Mouse (Mus musculus): Measurements from ENCODE around the gene Spaca4. TPM values are rescaled to one million over a fixed set of nuclear protein-coding genes. Genes with fewer than 3 reads are reported as not detected.

Gene Spaca4
- polyA plus RNA-seq, 1 experiment from 2014 or later: not detected

DNA sequence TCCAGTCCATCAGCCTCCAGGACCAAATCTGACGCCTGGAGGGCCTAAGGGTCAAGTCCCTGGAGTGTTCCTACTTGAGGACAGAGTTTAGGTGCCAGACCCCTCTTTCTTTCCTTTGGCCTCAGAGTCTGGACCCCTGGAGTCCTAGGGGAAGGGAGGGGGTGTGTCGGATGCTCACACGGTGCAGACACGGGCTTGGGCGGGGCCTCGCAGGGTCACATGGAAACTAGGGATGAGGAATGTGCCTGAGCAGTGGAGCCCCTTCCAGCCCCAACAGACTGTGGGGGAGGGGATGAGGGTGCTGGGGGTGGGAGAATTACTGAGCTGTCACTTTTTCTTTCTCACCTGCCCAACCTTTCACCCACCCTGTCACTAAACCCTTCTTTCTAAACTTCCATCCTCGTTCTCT is 19.7 kb downstream of the Spaca4 start:
- H3K27ac ChIP-seq (replicated peaks in 1 of 2; ENCODE audit: control insufficient read depth in 1 of 2, insufficient read depth in 1 of 2, low read depth in 2 of 2, low read length in 2 of 2): peak overlapping the region; percentile 70 to 93
- peak; percentile 22; the same call in 1 of the 2 replicates for ATAC-seq (ENCODE audit: insufficient number of reproducible peaks, insufficient read depth, low FRiP score, low read depth)
- H3K36me3 ChIP-seq (ENCODE audit: control insufficient read depth, insufficient read depth, low read length): peaks cover 14% of the 10 kb centered on the region
- peaks cover 26 to 41% of the 10 kb centered on the region in 2 experiments for H3K4me1 ChIP-seq (ENCODE audit: control insufficient read depth in 2 of 2, insufficient read depth in 2 of 2, low read length in 2 of 2)
- WGBS: 0% methylated on average over 7 of the region's 7 CpGs
- peak overlapping the region; percentile 93 for H3K9ac ChIP-seq (ENCODE audit: low read length)
- H3K4me3 ChIP-seq (ENCODE audit: control insufficient read depth in 1 of 2, insufficient read depth in 1 of 2, low read depth in 1 of 2, low read length in 2 of 2): peak overlapping the region; percentile 66 to 74
- peak overlapping the region; percentile 96 for H3K4me2 ChIP-seq (ENCODE audit: low read length)
- no peaks in the 10 kb centered on the region for H3K27me3 ChIP-seq (ENCODE audit: control insufficient read depth, insufficient read depth, low read length)
- no peaks in the 10 kb centered on the region for H3K9me3 ChIP-seq (ENCODE audit: control insufficient read depth, low read length)

- peak overlapping the region; percentile 93 for H3K9ac ChIP-seq (ENCODE audit: low read length)
- H3K27ac ChIP-seq (replicated peaks in 1 of 2; ENCODE audit: control insufficient read depth in 1 of 2, insufficient read depth in 1 of 2, low read depth in 2 of 2, low read length in 2 of 2): peak overlapping the region; percentile 70 to 93
- H3K36me3 ChIP-seq (ENCODE audit: control insufficient read depth, insufficient read depth, low read length): peaks cover 9% of the 10 kb centered on the region
- H3K9me3 ChIP-seq (ENCODE audit: control insufficient read depth, low read length): no peaks in the 10 kb centered on the region
- peak overlapping the region; percentile 66 to 74 for H3K4me3 ChIP-seq (ENCODE audit: control insufficient read depth in 1 of 2, insufficient read depth in 1 of 2, low read depth in 1 of 2, low read length in 2 of 2)
- under 1% methylated on average over 21 of the region's 21 CpGs for WGBS
- peaks cover 1% of the 10 kb centered on the region for H3K27me3 ChIP-seq (ENCODE audit: control insufficient read depth, insufficient read depth, low read length)
- no peak for ATAC-seq (ENCODE audit: insufficient number of reproducible peaks, insufficient read depth, low FRiP score, low read depth)
- peaks cover 28 to 43% of the 10 kb centered on the region in 2 experiments for H3K4me1 ChIP-seq (ENCODE audit: control insufficient read depth in 2 of 2, insufficient read depth in 2 of 2, low read length in 2 of 2)
- peak overlapping the region; percentile 96 for H3K4me2 ChIP-seq (ENCODE audit: low read length)
These were observed 20.2 kb downstream of the Spaca4 start for GRCm38 (mm10) chr7:45705443-45705864.

DNA sequence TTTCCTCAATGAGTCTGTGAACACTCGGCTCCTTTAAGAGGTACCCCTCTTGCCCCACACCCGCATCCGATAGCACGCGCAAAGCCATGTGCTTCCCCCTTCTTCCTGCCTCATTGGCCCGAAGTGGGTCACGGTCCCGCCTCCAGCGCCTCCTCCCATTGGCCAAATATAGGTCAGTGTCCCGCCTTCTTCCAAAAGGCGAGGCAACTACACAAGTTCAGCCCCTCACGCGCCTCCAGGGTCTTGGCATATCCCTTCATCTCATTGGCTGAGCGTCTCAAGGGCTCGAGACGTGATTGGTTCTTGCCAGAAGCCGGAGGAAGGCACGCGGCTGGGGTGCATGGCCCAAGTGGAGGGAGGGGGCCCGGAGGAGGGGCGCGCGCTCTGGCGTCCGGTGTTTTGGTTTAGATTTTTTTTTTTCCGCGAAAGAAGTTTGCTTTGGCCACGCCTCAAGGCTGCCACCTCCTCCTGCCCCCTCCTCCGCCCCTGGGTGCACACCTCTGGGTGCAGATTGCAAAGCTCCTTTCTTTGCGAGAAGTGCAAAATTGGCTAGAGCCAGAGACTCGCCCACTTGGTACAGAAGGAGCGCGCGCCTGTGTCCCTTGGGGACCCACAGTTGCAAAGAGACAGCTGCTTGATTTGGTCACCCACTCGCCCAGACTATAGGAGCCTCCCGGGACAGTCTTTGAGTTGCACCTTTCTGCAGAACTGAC is 20.7 kb downstream of the Spaca4 start, which contains the start of gene Dbp:
TSS of gene Dbp (plus strand) at position 359 of the 713 bp plus-strand sequence.
- ATAC-seq (ENCODE audit: insufficient number of reproducible peaks, insufficient read depth, low FRiP score, low read depth): peak; percentile 86
- H3K9ac ChIP-seq (ENCODE audit: low read length): peak within 1 kb of the TSS; percentile 93

GRCm38 (mm10) chr7:45704046-45704559 is 21.5 kb downstream of the Spaca4 start:
- peaks cover 28 to 54% of the 10 kb centered on the region in 2 experiments for H3K4me1 ChIP-seq (ENCODE audit: control insufficient read depth in 2 of 2, insufficient read depth in 2 of 2, low read length in 2 of 2)
- H3K9ac ChIP-seq (ENCODE audit: low read length): peak overlapping the region; percentile 67
- no peaks in the 10 kb centered on the region for H3K36me3 ChIP-seq (ENCODE audit: control insufficient read depth, insufficient read depth, low read length)
- H3K27ac ChIP-seq (replicated peaks in 1 of 2; ENCODE audit: control insufficient read depth in 1 of 2, insufficient read depth in 1 of 2, low read depth in 2 of 2, low read length in 2 of 2): peak overlapping the region; percentile 89 to 90
- ATAC-seq (ENCODE audit: insufficient number of reproducible peaks, insufficient read depth, low FRiP score, low read depth): peak; percentile 27; the same call in 1 of the 2 replicates
- peak overlapping the region; percentile 58 to 74 for H3K4me3 ChIP-seq (ENCODE audit: control insufficient read depth in 1 of 2, insufficient read depth in 1 of 2, low read depth in 1 of 2, low read length in 2 of 2)
- no peaks in the 10 kb centered on the region for H3K9me3 ChIP-seq (ENCODE audit: control insufficient read depth, low read length)
- peak overlapping the region; percentile 96 for H3K4me2 ChIP-seq (ENCODE audit: low read length)
- peaks cover 14% of the 10 kb centered on the region for H3K27me3 ChIP-seq (ENCODE audit: control insufficient read depth, insufficient read depth, low read length)
- 1% methylated on average over 13 of the region's 13 CpGs for WGBS

More for the DNA sequence above, 20.7 kb downstream of the Spaca4 start, which contains the start of gene Dbp:
- Histone ChIP-seq H3K27me3 (ENCODE audit: control insufficient read depth, insufficient read depth, low read length) (peaks cover 7% of the 10 kb centered on the region), H3K27ac (replicated peaks in 1 of 2; ENCODE audit: control insufficient read depth in 1 of 2, insufficient read depth in 1 of 2, low read depth in 2 of 2, low read length in 2 of 2) (peak within 1 kb of the TSS; percentile 89 to 93), H3K4me3 (ENCODE audit: control insufficient read depth in 1 of 2, insufficient read depth in 1 of 2, low read depth in 1 of 2, low read length in 2 of 2) (peak within 1 kb of the TSS; percentile 66 to 74), H3K4me1 (ENCODE audit: control insufficient read depth in 2 of 2, insufficient read depth in 2 of 2, low read length in 2 of 2) (peaks cover 28 to 49% of the 10 kb centered on the region in 2 experiments), H3K4me2 (ENCODE audit: low read length) (peak within 1 kb of the TSS; percentile 96), H3K36me3 (ENCODE audit: control insufficient read depth, insufficient read depth, low read length) (peaks cover 4% of the 10 kb centered on the region), H3K9me3 (ENCODE audit: control insufficient read depth, low read length) (no peaks in the 10 kb centered on the region)
- under 1% methylated on average over 36 of the region's 36 CpGs for WGBS

DNA sequence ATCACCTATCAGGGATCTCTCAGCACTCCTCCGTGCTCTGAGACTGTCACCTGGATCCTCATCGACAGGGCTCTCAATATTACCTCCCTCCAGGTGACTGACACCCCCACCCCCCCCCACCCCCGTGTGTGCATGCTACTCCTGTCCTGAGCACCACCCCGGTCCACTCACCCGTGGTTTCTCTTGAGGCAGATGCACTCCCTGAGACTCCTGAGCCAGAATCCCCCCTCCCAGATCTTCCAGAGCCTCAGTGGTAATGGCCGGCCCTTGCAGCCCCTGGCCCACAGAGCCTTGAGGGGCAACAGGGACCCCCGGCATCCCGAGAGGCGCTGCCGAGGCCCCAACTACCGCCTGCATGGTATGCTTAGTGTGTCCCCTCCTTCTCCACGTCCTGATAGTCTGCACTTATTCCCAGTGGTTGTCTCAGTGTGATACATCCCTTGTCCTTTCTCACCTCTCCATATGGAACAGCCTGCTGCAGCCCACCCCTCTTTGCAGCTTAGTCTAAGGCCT is 22.0 kb downstream of the Spaca4 start:
- no peaks in the 10 kb centered on the region for H3K9me3 ChIP-seq (ENCODE audit: control insufficient read depth, low read length)
- H3K36me3 ChIP-seq (ENCODE audit: control insufficient read depth, insufficient read depth, low read length): no peaks in the 10 kb centered on the region
- no peak for ATAC-seq (ENCODE audit: insufficient number of reproducible peaks, insufficient read depth, low FRiP score, low read depth)
- H3K4me1 ChIP-seq (ENCODE audit: control insufficient read depth in 2 of 2, insufficient read depth in 2 of 2, low read length in 2 of 2): peaks cover 28 to 51% of the 10 kb centered on the region in 2 experiments
- WGBS: 36% methylated on average over 12 of the region's 12 CpGs
- peak overlapping the region; percentile 96 for H3K4me2 ChIP-seq (ENCODE audit: low read length)
- peak overlapping the region; percentile 58 to 74 for H3K4me3 ChIP-seq (ENCODE audit: control insufficient read depth in 1 of 2, insufficient read depth in 1 of 2, low read depth in 1 of 2, low read length in 2 of 2)
- peak overlapping the region; percentile 89 to 90 for H3K27ac ChIP-seq (replicated peaks in 1 of 2; ENCODE audit: control insufficient read depth in 1 of 2, insufficient read depth in 1 of 2, low read depth in 2 of 2, low read length in 2 of 2)
- peak overlapping the region; percentile 67 for H3K9ac ChIP-seq (ENCODE audit: low read length)
- peaks cover 19% of the 10 kb centered on the region for H3K27me3 ChIP-seq (ENCODE audit: control insufficient read depth, insufficient read depth, low read length)

DNA sequence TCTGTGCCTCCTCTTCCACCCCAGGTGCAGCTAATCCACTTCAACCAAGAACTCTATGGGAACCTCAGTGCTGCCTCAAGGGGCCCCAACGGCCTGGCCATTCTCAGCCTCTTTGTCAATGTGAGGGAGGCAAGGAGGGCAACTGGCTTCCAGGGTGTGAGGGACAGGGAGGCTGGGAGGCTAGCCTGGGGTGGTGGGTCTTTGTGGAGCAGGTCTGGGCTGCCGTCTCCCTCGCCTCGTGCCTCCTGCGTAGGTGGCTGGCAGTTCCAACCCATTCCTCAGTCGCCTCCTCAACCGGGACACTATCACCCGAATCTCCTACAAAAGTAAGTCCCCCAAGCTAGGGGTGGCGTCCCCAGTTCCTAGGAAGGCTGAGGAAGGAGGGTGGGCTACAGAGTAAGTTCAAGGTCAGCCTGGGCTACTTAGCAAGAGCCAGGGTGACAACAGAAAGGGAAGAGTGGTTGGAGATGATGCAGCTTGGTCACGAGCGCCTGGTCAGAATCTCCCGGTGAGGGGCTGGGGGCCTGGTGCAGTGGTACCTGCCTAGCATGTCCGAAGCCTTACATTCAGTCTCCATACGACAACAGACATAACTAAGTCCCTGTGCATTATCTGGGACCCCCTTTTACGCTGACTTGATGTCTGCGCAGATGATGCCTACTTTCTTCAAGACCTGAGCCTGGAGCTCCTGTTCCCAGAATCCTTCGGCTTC is 22.6 kb downstream of the Spaca4 start:
- Histone ChIP-seq H3K4me1 (ENCODE audit: control insufficient read depth in 2 of 2, insufficient read depth in 2 of 2, low read length in 2 of 2) (peaks cover 25 to 45% of the 10 kb centered on the region in 2 experiments), H3K4me2 (ENCODE audit: low read length) (no peak overlapping the region; the same call in 1 of the 2 replicates), H3K36me3 (ENCODE audit: control insufficient read depth, insufficient read depth, low read length) (no peaks in the 10 kb centered on the region), H3K9ac (ENCODE audit: low read length) (0 out of 2 replicates have a peak overlapping the region, but pooled peaks have one; percentile 67), H3K27me3 (ENCODE audit: control insufficient read depth, insufficient read depth, low read length) (peaks cover 23% of the 10 kb centered on the region), H3K27ac (replicated peaks in 1 of 2; ENCODE audit: control insufficient read depth in 1 of 2, insufficient read depth in 1 of 2, low read depth in 2 of 2, low read length in 2 of 2) (no peak overlapping the region), H3K9me3 (ENCODE audit: control insufficient read depth, low read length) (no peaks in the 10 kb centered on the region), H3K4me3 (ENCODE audit: control insufficient read depth in 1 of 2, insufficient read depth in 1 of 2, low read depth in 1 of 2, low read length in 2 of 2) (no peak overlapping the region)
- WGBS: 86% methylated on average over 17 of the region's 17 CpGs
- no peak for ATAC-seq (ENCODE audit: insufficient number of reproducible peaks, insufficient read depth, low FRiP score, low read depth)

DNA sequence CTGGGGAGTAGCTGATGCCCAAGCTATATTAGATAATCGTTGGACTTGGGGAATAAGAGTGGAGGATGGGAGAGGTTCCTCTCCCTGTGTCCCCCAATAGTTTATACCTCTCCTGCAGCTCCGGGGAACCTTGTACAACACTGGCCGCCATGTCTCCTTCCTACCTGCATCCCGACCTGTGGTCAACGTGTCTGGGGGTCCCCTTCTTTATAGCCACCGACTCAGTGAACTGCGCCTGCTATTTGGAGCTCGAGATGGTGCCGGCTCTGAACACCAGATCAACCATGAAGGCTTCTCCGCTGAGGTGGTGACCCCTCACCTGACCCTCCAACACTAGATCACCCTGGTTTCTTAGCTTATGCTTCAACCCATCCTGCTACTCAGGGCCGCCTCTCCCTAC is 23.3 kb downstream of the Spaca4 start:
- Histone ChIP-seq H3K4me1 (ENCODE audit: control insufficient read depth in 2 of 2, insufficient read depth in 2 of 2, low read length in 2 of 2) (peaks cover 22 to 39% of the 10 kb centered on the region in 2 experiments), H3K9me3 (ENCODE audit: control insufficient read depth, low read length) (no peaks in the 10 kb centered on the region), H3K9ac (ENCODE audit: low read length) (no peak overlapping the region), H3K27ac (replicated peaks in 1 of 2; ENCODE audit: control insufficient read depth in 1 of 2, insufficient read depth in 1 of 2, low read depth in 2 of 2, low read length in 2 of 2) (no peak overlapping the region), H3K4me3 (ENCODE audit: control insufficient read depth in 1 of 2, insufficient read depth in 1 of 2, low read depth in 1 of 2, low read length in 2 of 2) (no peak overlapping the region), H3K4me2 (ENCODE audit: low read length) (no peak overlapping the region), H3K36me3 (ENCODE audit: control insufficient read depth, insufficient read depth, low read length) (no peaks in the 10 kb centered on the region), H3K27me3 (ENCODE audit: control insufficient read depth, insufficient read depth, low read length) (peaks cover 23% of the 10 kb centered on the region)
- no peak for ATAC-seq (ENCODE audit: insufficient number of reproducible peaks, insufficient read depth, low FRiP score, low read depth)
- WGBS: 91% methylated on average over 11 of the region's 11 CpGs
